Mouse (Mus musculus): ENCODE measurements around the gene Zfp385b. TPM values are rescaled to one million over a fixed set of nuclear protein-coding genes. Genes with fewer than 3 reads are reported as not detected.

Gene Zfp385b
- total RNA-seq, 2 experiments from 2014 or later = 47.0 to 49.9 TPM

- no peak for DNase-seq
Observed at GRCm38 (mm10) chr2:77515654-77516053, 303.8 kb downstream of the Zfp385b start.

GRCm38 (mm10) chr2:77515011-77515410 lies 304.4 kb downstream of the Zfp385b start:
- no peak for DNase-seq

GRCm38 (mm10) chr2:77514476-77514875 lies 305.0 kb downstream of the Zfp385b start:
- no peak for DNase-seq

- DNase-seq = no peak
Observed at GRCm38 (mm10) chr2:77508731-77509130, 310.7 kb downstream of the Zfp385b start.

- DNase-seq = no peak
Observed at GRCm38 (mm10) chr2:77506308-77506707, 313.1 kb downstream of the Zfp385b start.

- no peak for DNase-seq
Observed at GRCm38 (mm10) chr2:77505614-77506013, 313.8 kb downstream of the Zfp385b start.

GRCm38 (mm10) chr2:77503674-77504351 lies 315.6 kb downstream of the Zfp385b start:
- DNase-seq = no peak

GRCm38 (mm10) chr2:77503217-77503616 lies 316.2 kb downstream of the Zfp385b start:
- DNase-seq = no peak

GRCm38 (mm10) chr2:77502458-77502857 lies 317.0 kb downstream of the Zfp385b start:
- no peak for DNase-seq

- DNase-seq = no peak
Observed at GRCm38 (mm10) chr2:77500480-77500879, 319.0 kb downstream of the Zfp385b start.

GRCm38 (mm10) chr2:77498379-77498778 lies 321.1 kb downstream of the Zfp385b start:
- no peak for DNase-seq

- no peak for DNase-seq
Observed at GRCm38 (mm10) chr2:77497942-77498341, 321.5 kb downstream of the Zfp385b start.

- no peak for DNase-seq
Observed at GRCm38 (mm10) chr2:77496071-77496470, 323.4 kb downstream of the Zfp385b start.

GRCm38 (mm10) chr2:77495344-77495743 lies 324.1 kb downstream of the Zfp385b start:
- DNase-seq = no peak

GRCm38 (mm10) chr2:77493695-77494094 lies 325.7 kb downstream of the Zfp385b start:
- DNase-seq = no peak

GRCm38 (mm10) chr2:77487151-77487550 lies 332.3 kb downstream of the Zfp385b start:
- no peak for DNase-seq

- DNase-seq = no peak
Observed at GRCm38 (mm10) chr2:77481274-77481673, 338.2 kb downstream of the Zfp385b start.

- no peak for DNase-seq
Observed at GRCm38 (mm10) chr2:77477536-77477935, 341.9 kb downstream of the Zfp385b start.

- DNase-seq = no peak
Observed at GRCm38 (mm10) chr2:77476444-77476843, 343.0 kb downstream of the Zfp385b start.

- DNase-seq = no peak
Observed at GRCm38 (mm10) chr2:77472254-77472837, 347.1 kb downstream of the Zfp385b start.

GRCm38 (mm10) chr2:77470716-77471115 lies 348.7 kb downstream of the Zfp385b start:
- DNase-seq = no peak

- no peak for DNase-seq
Observed at GRCm38 (mm10) chr2:77461413-77461812, 358.0 kb downstream of the Zfp385b start.

- no peak for DNase-seq
Observed at GRCm38 (mm10) chr2:77460011-77460410, 359.4 kb downstream of the Zfp385b start.

GRCm38 (mm10) chr2:77458431-77458830 lies 361.0 kb downstream of the Zfp385b start:
- DNase-seq = no peak
